Mouse (Mus musculus) midbrain, embryonic 10.5 days (tissue): ENCODE data around the gene Fsd1. TPM values are rescaled to one million over a fixed set of nuclear protein-coding genes. Genes with fewer than 3 reads are reported as not detected.

ENCODE experiments used
- DNase-seq: peaks from one replicate; pipeline ENCODE4 v3.0.0-alpha.2; 2017; ENCODE audit warnings: low spot score
- H3K27ac ChIP-seq: fragments of 300-500 bp; sonication (generic); replicated peaks from 2 replicates; pipeline ENCODE4 v1.5.1; 2016; ENCODE audit warnings: mild to moderate bottlenecking
- H3K27me3 ChIP-seq: fragments of 300-500 bp; sonication (generic); 2 replicates; pipeline ENCODE4 v1.6.1; 2016; ENCODE audit warnings: low read depth, mild to moderate bottlenecking; ENCODE audit not compliant: poor library complexity, severe bottlenecking
- H3K36me3 ChIP-seq: fragments of 300-500 bp; sonication (generic); 2 replicates; pipeline ENCODE4 v1.6.1; 2016; ENCODE audit warnings: mild to moderate bottlenecking, moderate library complexity
- H3K4me1 ChIP-seq: fragments of 300-500 bp; sonication (generic); 2 replicates; pipeline ENCODE4 v1.6.1; 2016
- H3K4me3 ChIP-seq: fragments of 300-500 bp; sonication (generic); 2 replicates; pipeline ENCODE4 v1.5.1; 2016; ENCODE audit warnings: mild to moderate bottlenecking, moderate library complexity
- H3K9me3 ChIP-seq: fragments of 300-500 bp; sonication (generic); replicated peaks from 2 replicates; pipeline ENCODE4 v1.6.1; 2016; ENCODE audit warnings: mild to moderate bottlenecking
- WGBS: fragments of 180-500 bp; shearing (Covaris S2); methylation state at CpG from one replicate; pipeline ENCODE4 v1.1.7; 2016; 5-methylcytosine and 5-hydroxymethylcytosine counted together
- polyA plus RNA-seq: library from polyadenylated mRNA; unstranded; fragments of >200 nt; fragmentation: Nextera tagmentation; extraction: Ambion mirVana; gene quantifications from 2 replicates; pipeline ENCODE4 v1.2.1, GENCODE M21; 2016

Fsd1 gene
- polyA plus RNA-seq, 1 experiment from 2014 or later: 78.4 TPM

GRCm38 (mm10) chr17:56040030-56040856 lies 53.9 kb downstream of the Fsd1 start, which contains the start of gene Chaf1a:
Gene Chaf1a, plus strand, starts transcription at chr17:56040439.
- Histone ChIP-seq H3K4me1 (peaks cover 31% of the 10 kb centered on the region), H3K36me3 (peaks cover 31% of the 10 kb centered on the region), H3K4me3 (peak within 1 kb of the TSS; percentile 91), H3K27ac (peak within 1 kb of the TSS; percentile 95), H3K9me3 (no peaks in the 10 kb centered on the region), H3K27me3 (no peaks in the 10 kb centered on the region)
- DNase-seq: peak; percentile 97
- WGBS: under 1% methylated on average over 68 of the region's 68 CpGs

- Histone ChIP-seq H3K4me3 (peak overlapping the region; percentile 91), H3K27me3 (no peaks in the 10 kb centered on the region), H3K4me1 (peaks cover 25% of the 10 kb centered on the region), H3K36me3 (peaks cover 37% of the 10 kb centered on the region), H3K27ac (peak overlapping the region; percentile 95), H3K9me3 (no peaks in the 10 kb centered on the region)
- 3% methylated on average over 12 of the region's 12 CpGs for WGBS
- DNase-seq: peak; percentile 36
Observed at GRCm38 (mm10) chr17:56040857-56041163, 54.5 kb downstream of the Fsd1 start.

Other genes with a start within 250 kb of the Fsd1 start
- gene Adgre4, start 236.5 kb upstream of the Fsd1 start, polyA plus RNA-seq: 0.10 and 0.14 TPM in 2 replicates
- gene Zfp119a, start 107.6 kb upstream of the Fsd1 start, polyA plus RNA-seq: 8.5 and 10.3 TPM in 2 replicates
- gene Zfp959, start 94.4 kb upstream of the Fsd1 start, polyA plus RNA-seq: 12.9 and 14.8 TPM in 2 replicates
- gene Zfp119b, start 37.0 kb upstream of the Fsd1 start, polyA plus RNA-seq: 5.4 and 5.8 TPM in 2 replicates
- gene Ebi3, start 33.9 kb upstream of the Fsd1 start, polyA plus RNA-seq: 2.1 and 2.3 TPM in 2 replicates
- gene Yju2, start 27.4 kb upstream of the Fsd1 start, polyA plus RNA-seq: 31.0 and 34.0 TPM in 2 replicates
- gene Shd, start 16.0 kb upstream of the Fsd1 start, polyA plus RNA-seq: 68.4 and 103 TPM in 2 replicates
- 5.2 and 5.5 TPM in 2 replicates for gene Stap2, start 19.1 kb downstream of the Fsd1 start, polyA plus RNA-seq
- 131 and 160 TPM in 2 replicates for gene Mpnd, start 19.2 kb downstream of the Fsd1 start, polyA plus RNA-seq
- 161 and 162 TPM in 2 replicates for gene Sh3gl1, start 50.1 kb downstream of the Fsd1 start, polyA plus RNA-seq
- gene Chaf1a, start 53.9 kb downstream of the Fsd1 start, polyA plus RNA-seq: 45.4 and 49.3 TPM in 2 replicates
- 35.7 and 41.2 TPM in 2 replicates for gene Ubxn6, start 88.5 kb downstream of the Fsd1 start, polyA plus RNA-seq
- gene Hdgfl2, start 93.1 kb downstream of the Fsd1 start, polyA plus RNA-seq: 188 and 191 TPM in 2 replicates
- 0.04 and 0.11 TPM in 2 replicates for gene Plin4, start 123.3 kb downstream of the Fsd1 start, polyA plus RNA-seq
- 0.11 and 0.21 TPM in 2 replicates for gene Plin5, start 131.1 kb downstream of the Fsd1 start, polyA plus RNA-seq
- gene Lrg1, start 135.5 kb downstream of the Fsd1 start, polyA plus RNA-seq: not detected in 2 replicates
- gene Sema6b, start 153.8 kb downstream of the Fsd1 start, polyA plus RNA-seq: 1.2 and 1.8 TPM in 2 replicates
- 7.2 and 8.4 TPM in 2 replicates for gene Tnfaip8l1, start 176.0 kb downstream of the Fsd1 start, polyA plus RNA-seq
- 77.0 and 78.4 TPM in 2 replicates for gene Mydgf, start 197.4 kb downstream of the Fsd1 start, polyA plus RNA-seq
- 45.6 and 46.9 TPM in 2 replicates for gene Dpp9, start 232.4 kb downstream of the Fsd1 start, polyA plus RNA-seq